Mouse (Mus musculus): Measurements from ENCODE around the gene Bptf. TPM values are rescaled to one million over a fixed set of nuclear protein-coding genes. Genes with fewer than 3 reads are reported as not detected.
"Not testable (repeated sequence)": the region's sequence is repeated elsewhere in the genome, so short reads cannot be mapped to it uniquely, and the experiment has no call there.

Gene Bptf
- polyA plus RNA-seq, 1 experiment = 56.9 TPM

- TF ChIP-seq CTCF (IDR thresholded peaks at IDR 0.05; ENCODE audit: borderline replicate concordance, insufficient read depth, low read depth, low read length) (peak; percentile 39; the same call in 1 of the 2 replicates), POLR2A (IDR thresholded peaks at IDR 0.05; ENCODE audit: borderline replicate concordance, insufficient read depth, low read length) (no peak)
- no peak overlapping the region for H3K27ac ChIP-seq (ENCODE audit: insufficient read depth, low read length)
- no peak overlapping the region for H3K4me3 ChIP-seq (replicated peaks; ENCODE audit: insufficient read depth, low read depth, low read length)
These were observed 113.3 kb downstream of the Bptf start for GRCm38 (mm10) chr11:107018606-107019005.

DNA sequence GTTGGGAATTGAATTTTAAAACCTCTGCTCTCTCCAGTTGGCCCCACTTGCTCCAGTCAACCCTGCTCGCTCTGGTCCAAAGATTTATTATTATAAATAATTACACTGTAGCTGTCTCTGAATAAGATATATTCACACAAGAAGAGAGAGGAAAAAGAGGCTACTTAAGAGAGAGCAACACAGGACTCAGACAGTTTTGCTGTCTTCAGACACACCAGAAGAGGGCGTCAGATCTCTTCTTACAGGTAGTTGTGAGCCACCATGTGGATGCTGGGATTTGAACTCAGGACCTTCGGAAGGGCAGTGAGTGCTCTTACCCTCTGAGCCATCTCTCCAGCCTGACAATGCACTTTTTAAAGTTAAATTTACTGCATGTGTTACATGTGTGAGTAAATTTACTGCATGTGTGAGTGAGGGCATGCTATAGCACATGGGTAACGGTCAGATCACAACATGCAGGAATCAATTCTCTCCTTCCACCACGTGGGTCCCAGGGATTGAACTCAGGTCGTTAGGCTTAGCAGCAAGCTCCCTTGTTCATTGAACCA, 114.5 kb downstream of the Bptf start:
- TF ChIP-seq POLR2A (IDR thresholded peaks at IDR 0.05; ENCODE audit: borderline replicate concordance, insufficient read depth, low read length) (no peak), CTCF (IDR thresholded peaks at IDR 0.05; ENCODE audit: borderline replicate concordance, insufficient read depth, low read depth, low read length) (no peak)
- H3K27me3 ChIP-seq (ENCODE audit: control insufficient read depth, insufficient read depth, low read length) = no peaks in the 10 kb centered on the region
- 63% methylated on average over 6 of the region's 6 CpGs for WGBS
- no peak for DNase-seq
- no peaks in the 10 kb centered on the region for H3K4me1 ChIP-seq (ENCODE audit: control insufficient read depth, insufficient read depth, low read length)
- no peak overlapping the region for H3K4me3 ChIP-seq (replicated peaks; ENCODE audit: insufficient read depth, low read depth, low read length)
- H3K27ac ChIP-seq (ENCODE audit: insufficient read depth, low read length) = no peak overlapping the region

More at GRCm38 (mm10) chr11:107018606-107019005, 113.3 kb downstream of the Bptf start:
- DNase-seq = no peak
- 35% methylated on average over 8 of the region's 8 CpGs for WGBS
- no peaks in the 10 kb centered on the region for H3K4me1 ChIP-seq (ENCODE audit: control insufficient read depth, insufficient read depth, low read length)
- H3K27me3 ChIP-seq (ENCODE audit: control insufficient read depth, insufficient read depth, low read length) = no peaks in the 10 kb centered on the region

DNA sequence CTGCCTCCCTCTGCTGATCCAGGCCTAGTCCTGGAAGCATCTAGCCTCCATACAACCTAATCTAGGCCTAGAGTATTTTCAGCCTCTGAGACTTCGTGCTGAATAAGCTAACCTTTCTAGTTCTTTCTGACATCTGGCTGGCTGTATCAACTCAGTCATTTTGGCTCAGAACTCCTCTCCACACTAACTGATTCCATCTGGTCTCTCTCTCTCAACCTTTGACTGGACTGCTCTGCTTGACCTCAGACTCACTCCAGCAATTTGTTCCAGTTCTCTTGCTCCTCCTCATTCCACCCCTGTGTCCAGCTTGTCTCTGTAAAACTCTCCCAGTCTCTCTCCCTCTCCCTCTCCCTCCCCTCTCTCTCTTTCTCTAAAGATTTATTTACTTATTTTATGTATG, 115.0 kb downstream of the Bptf start:
- 42% methylated on average over 1 of the region's 1 CpGs for WGBS
- DNase-seq = no peak
- Histone ChIP-seq H3K27me3 (ENCODE audit: control insufficient read depth, insufficient read depth, low read length) (no peaks in the 10 kb centered on the region), H3K27ac (ENCODE audit: insufficient read depth, low read length) (no peak overlapping the region), H3K4me3 (replicated peaks; ENCODE audit: insufficient read depth, low read depth, low read length) (no peak overlapping the region), H3K4me1 (ENCODE audit: control insufficient read depth, insufficient read depth, low read length) (no peaks in the 10 kb centered on the region)
- TF ChIP-seq POLR2A (IDR thresholded peaks at IDR 0.05; ENCODE audit: borderline replicate concordance, insufficient read depth, low read length) (no peak), CTCF (IDR thresholded peaks at IDR 0.05; ENCODE audit: borderline replicate concordance, insufficient read depth, low read depth, low read length) (no peak)

DNA sequence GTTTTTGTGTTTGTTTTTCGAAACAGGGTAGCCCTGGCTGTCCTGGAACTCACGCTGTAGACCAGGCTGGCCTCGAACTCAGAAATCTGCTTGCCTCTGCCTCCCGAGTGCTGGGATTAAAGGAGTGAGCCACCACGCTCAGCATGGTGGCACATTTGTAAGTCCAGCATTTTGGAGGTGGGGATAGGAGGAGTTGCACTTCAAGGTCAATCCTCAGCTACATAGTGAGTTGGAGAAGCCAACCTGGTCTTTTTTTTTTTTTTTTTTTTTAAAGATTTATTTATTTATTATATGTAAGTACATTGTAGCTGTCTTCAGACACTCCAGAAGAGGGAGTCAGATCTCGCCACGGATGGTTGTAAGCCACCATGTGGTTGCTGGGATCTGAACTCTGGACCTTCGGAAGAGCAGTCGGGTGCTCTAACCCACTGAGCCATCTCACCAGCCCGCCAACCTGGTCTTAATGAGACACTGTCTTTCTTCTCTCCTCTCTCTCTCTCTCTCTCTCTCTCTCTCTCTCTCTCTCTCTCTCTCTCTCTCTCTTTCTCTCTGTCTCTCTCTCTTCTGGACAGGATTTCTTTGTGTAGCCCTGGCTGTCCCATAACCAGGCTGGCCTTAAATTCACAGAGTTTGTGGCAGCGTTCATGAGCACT, 116.3 kb downstream of the Bptf start:
- DNase-seq; H3K4me3 ChIP-seq (replicated peaks; ENCODE audit: insufficient read depth, low read depth, low read length); H3K27ac ChIP-seq (ENCODE audit: insufficient read depth, low read length); H3K4me1 ChIP-seq (ENCODE audit: control insufficient read depth, insufficient read depth, low read length); H3K27me3 ChIP-seq (ENCODE audit: control insufficient read depth, insufficient read depth, low read length): not testable (repeated sequence)
- WGBS = 72% methylated on average over 11 of the region's 11 CpGs

GRCm38 (mm10) chr11:107014597-107015309, 117.2 kb downstream of the Bptf start:
- 46% methylated on average over 14 of the region's 14 CpGs for WGBS
- Histone ChIP-seq H3K4me3 (replicated peaks; ENCODE audit: insufficient read depth, low read depth, low read length) (no peak overlapping the region), H3K27me3 (ENCODE audit: control insufficient read depth, insufficient read depth, low read length) (no peaks in the 10 kb centered on the region), H3K4me1 (ENCODE audit: control insufficient read depth, insufficient read depth, low read length) (peaks cover 2% of the 10 kb centered on the region; the same call in 1 of the 2 replicates), H3K27ac (ENCODE audit: insufficient read depth, low read length) (no peak overlapping the region)
- DNase-seq = no peak
- TF ChIP-seq POLR2A (IDR thresholded peaks at IDR 0.05; ENCODE audit: borderline replicate concordance, insufficient read depth, low read length) = no peak
- peak; percentile 25; the same call in 1 of the 2 replicates for TF ChIP-seq CTCF (IDR thresholded peaks at IDR 0.05; ENCODE audit: borderline replicate concordance, insufficient read depth, low read depth, low read length)

DNA sequence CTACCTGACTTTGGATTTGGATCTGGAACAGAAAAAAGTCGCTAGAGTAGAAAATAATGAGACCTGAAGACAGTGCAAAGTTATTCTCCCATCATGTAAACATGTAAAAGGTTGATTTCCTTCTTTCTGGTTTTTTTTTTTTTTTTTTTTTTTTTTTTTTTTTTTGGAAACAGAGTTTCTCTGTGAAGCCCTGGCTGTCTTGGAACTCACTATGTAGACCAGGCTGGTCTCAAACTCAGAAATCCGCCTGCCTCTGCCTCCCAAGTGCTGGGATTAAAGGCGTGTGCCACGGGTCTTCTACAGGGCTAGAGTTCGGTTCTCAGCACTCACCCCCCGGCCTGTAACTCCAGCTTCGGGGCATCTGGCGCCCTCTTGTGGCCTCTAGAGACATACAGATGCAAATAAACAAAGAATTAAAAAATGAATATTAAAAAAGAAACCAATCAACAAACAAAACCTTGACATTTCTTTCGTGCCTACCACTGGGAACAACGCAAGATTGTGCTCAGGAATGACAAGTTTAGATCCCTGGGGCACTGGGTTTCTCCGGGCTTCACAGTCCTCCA, 117.8 kb downstream of the Bptf start:
- H3K27ac ChIP-seq (ENCODE audit: insufficient read depth, low read length) = no peak overlapping the region
- 76% methylated on average over 11 of the region's 11 CpGs for WGBS
- DNase-seq = no peak
- TF ChIP-seq CTCF (IDR thresholded peaks at IDR 0.05; ENCODE audit: borderline replicate concordance, insufficient read depth, low read depth, low read length) (no peak), POLR2A (IDR thresholded peaks at IDR 0.05; ENCODE audit: borderline replicate concordance, insufficient read depth, low read length) (no peak)
- H3K27me3 ChIP-seq (ENCODE audit: control insufficient read depth, insufficient read depth, low read length) = no peaks in the 10 kb centered on the region
- H3K4me1 ChIP-seq (ENCODE audit: control insufficient read depth, insufficient read depth, low read length) = peaks cover 2% of the 10 kb centered on the region; the same call in 1 of the 2 replicates
- no peak overlapping the region for H3K4me3 ChIP-seq (replicated peaks; ENCODE audit: insufficient read depth, low read depth, low read length)

DNA sequence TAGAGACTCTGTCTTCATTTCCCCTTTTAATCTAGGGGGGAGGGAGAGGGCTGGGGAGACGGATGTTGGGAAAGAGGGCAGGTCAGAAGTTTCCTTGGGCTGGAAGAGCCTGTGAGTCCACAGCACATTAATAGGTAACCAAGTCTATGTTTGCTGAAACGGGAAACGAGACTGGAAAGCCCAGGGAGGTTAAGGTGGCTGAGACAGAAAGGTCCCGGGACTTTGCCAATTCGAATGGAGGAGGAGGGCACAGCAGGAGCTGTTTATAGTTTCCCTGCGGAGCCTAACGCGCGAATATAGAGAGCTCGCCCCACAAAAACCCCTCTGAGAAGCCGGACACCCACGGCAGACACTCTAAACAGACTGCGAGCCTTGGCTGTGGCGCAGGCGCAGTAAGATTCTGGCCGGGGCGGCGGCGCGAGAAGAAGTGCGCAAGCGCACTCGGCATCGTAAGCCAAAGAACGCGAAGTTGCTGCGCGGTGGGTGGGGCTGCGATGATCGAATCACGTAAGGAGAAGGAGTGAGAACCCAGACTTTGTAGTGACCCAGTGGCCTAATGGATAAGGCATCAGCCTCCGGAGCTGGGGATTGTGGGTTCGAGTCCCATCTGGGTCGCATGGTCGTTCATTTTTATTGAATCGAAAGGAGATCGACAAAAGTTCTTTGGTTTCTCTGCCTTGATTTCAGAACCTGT, 119.5 kb downstream of the Bptf start:
- Histone ChIP-seq H3K27ac (ENCODE audit: insufficient read depth, low read length) (peak overlapping the region; percentile 84), H3K4me3 (replicated peaks; ENCODE audit: insufficient read depth, low read depth, low read length) (peak overlapping the region; percentile 82), H3K4me1 (ENCODE audit: control insufficient read depth, insufficient read depth, low read length) (peaks cover 2% of the 10 kb centered on the region; the same call in 1 of the 2 replicates), H3K27me3 (ENCODE audit: control insufficient read depth, insufficient read depth, low read length) (no peaks in the 10 kb centered on the region)
- DNase-seq = peak; percentile 98 to 100
- TF ChIP-seq CTCF (IDR thresholded peaks at IDR 0.05; ENCODE audit: borderline replicate concordance, insufficient read depth, low read depth, low read length) (no peak), POLR2A (IDR thresholded peaks at IDR 0.05; ENCODE audit: borderline replicate concordance, insufficient read depth, low read length) (peak; percentile 98)
- under 1% methylated on average over 37 of the region's 37 CpGs for WGBS

Measured in cerebellum, adult 2 months (tissue).